17 mouse cellular contexts compared by ENCODE assay signal in the genomic region with DNA sequence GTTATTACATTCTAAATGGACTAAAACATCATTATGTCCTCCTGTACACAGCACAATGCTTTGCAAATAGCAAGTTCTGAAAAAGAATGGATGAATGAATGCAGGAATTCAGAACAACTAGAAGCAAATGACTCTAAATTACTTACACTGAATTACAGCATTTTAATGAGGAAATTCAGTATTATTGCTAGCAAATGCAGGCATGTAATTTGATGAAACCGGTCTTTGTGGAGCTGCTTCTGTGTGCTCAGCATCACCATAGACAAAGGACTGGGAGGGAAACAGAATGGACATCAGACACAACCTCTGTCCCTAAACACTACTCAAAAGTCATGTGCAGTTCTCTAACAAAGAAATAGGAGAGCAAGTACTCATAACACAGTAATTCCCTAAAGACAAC.
"Had no signal": no experiment of that assay in that cellular context is flagged by ENCODE, and none has a peak within 500 bp of the region (broad histone marks: within the 10 kb centered on the region; RNA-seq: fewer than 3 reads in every experiment).

No protein-coding gene starts in this region.

- H3K9ac ChIP-seq: lung, embryonic 14.5 days; midbrain, embryonic 12.5 days; neural tube, embryonic 13.5 days; neural tube, embryonic 15.5 days; stomach, embryonic 15.5 days had no signal

- H3K4me2 ChIP-seq: lung, embryonic 14.5 days; midbrain, embryonic 12.5 days; neural tube, embryonic 13.5 days; neural tube, embryonic 15.5 days; stomach, embryonic 15.5 days had no signal

- DNase-seq: lung, adult 18-20 months; lung, embryonic 14.5 days; lung, postnatal 10 days; lung, postnatal 4 days; midbrain, embryonic 14.5 days; right cerebral cortex, postnatal 14 days; thymus, adult 2 months; thymus, postnatal 25 days; thymus, postnatal 4 days had no signal

- H3K27ac ChIP-seq: midbrain, embryonic 10.5 days; midbrain, embryonic 12.5 days; neural tube, embryonic 13.5 days; neural tube, embryonic 15.5 days; stomach, embryonic 15.5 days; stomach, postnatal 0 days had no signal

- H3K9me3 ChIP-seq: midbrain, embryonic 10.5 days; midbrain, embryonic 12.5 days; neural tube, embryonic 15.5 days; stomach, embryonic 15.5 days had no signal

- H3K4me1 ChIP-seq: midbrain, embryonic 10.5 days; midbrain, embryonic 12.5 days; neural tube, embryonic 13.5 days; neural tube, embryonic 15.5 days; stomach, embryonic 15.5 days had no signal

- ATAC-seq: midbrain, embryonic 16.5 days had no signal

- H3K36me3 ChIP-seq: midbrain, embryonic 10.5 days; midbrain, embryonic 12.5 days; neural tube, embryonic 13.5 days; neural tube, embryonic 15.5 days; stomach, embryonic 15.5 days had no signal

- H3K27me3 ChIP-seq: midbrain, embryonic 12.5 days; neural tube, embryonic 13.5 days; neural tube, embryonic 15.5 days; stomach, embryonic 15.5 days had no signal

- H3K4me3 ChIP-seq: midbrain, embryonic 10.5 days; midbrain, embryonic 12.5 days; myocyte; neural tube, embryonic 13.5 days; neural tube, embryonic 15.5 days; stomach, embryonic 15.5 days had no signal
